Mouse (Mus musculus): ENCODE measurements around the gene Padi1. TPM values are rescaled to one million over a fixed set of nuclear protein-coding genes. Genes with fewer than 3 reads are reported as not detected.
A peak's percentile ranks its signal among the peaks of the same experiment; 100 is the strongest.

The Padi1 gene
- polyA plus RNA-seq, 1 experiment from 2014 or later = 0.07 TPM

DNA sequence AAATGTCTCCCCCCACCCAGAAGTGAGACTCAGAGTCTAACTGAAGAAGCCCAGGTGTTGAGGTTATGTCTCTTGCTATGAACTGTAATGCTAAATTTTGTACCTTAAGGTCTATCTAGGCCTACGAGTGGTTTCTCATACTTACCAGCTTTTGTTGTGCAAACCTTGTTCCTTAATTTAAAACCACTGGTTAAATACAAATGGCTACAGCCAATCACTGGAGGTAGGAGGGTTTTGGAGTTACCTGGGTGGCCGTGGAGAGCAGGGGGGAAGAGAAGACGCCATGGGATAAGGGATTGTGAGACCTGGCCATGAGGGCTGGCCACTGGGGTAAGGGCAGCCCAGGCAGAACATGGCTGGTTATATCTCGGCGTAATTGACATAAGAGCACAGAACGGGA lies 57.3 kb downstream of the Padi1 start:
- Histone ChIP-seq H3K27ac (ENCODE audit: low read depth, low read length) (no peak overlapping the region), H3K4me2 (no peak overlapping the region), H3K36me3 (ENCODE audit: control insufficient read depth, insufficient read depth, low read length) (no peaks in the 10 kb centered on the region), H3K4me3 (ENCODE audit: low read depth, low read length) (no peak overlapping the region), H3K9ac (ENCODE audit: low read length) (no peak overlapping the region), H3K27me3 (ENCODE audit: control insufficient read depth, insufficient read depth, low read length) (no peaks in the 10 kb centered on the region), H3K9me3 (ENCODE audit: control insufficient read depth, low read length) (no peaks in the 10 kb centered on the region), H3K4me1 (ENCODE audit: control insufficient read depth, insufficient read depth, low read length) (no peaks in the 10 kb centered on the region)
- ATAC-seq (ENCODE audit: low FRiP score) (no peak), DNase-seq (ENCODE audit: low spot score, missing footprints) (peak; percentile 62)
- WGBS = 83% methylated on average over 6 of the region's 6 CpGs

DNA sequence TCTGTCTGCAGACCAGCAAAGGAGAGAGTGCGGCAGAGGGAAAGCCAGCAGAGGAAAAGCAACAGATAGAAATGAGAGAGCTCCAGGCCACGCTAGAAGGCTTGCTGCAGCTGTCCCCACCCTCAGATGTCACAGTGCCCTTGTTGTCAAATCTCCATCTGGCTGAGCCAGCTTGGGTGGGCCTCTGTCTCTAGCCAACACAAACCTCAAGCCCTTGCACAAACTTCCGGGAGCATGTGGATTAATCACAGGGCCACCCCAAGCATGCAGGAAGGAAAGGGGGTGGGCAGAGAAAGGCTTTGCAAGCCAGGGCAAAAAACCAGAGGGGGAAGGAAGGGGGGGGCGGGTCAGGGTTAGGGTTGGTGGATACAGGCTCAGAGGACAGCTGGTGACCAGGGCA lies 58.2 kb downstream of the Padi1 start:
- Histone ChIP-seq H3K4me1 (ENCODE audit: control insufficient read depth, insufficient read depth, low read length) (no peaks in the 10 kb centered on the region), H3K9ac (ENCODE audit: low read length) (no peak overlapping the region), H3K27me3 (ENCODE audit: control insufficient read depth, insufficient read depth, low read length) (no peaks in the 10 kb centered on the region), H3K4me2 (no peak overlapping the region), H3K4me3 (ENCODE audit: low read depth, low read length) (no peak overlapping the region), H3K36me3 (ENCODE audit: control insufficient read depth, insufficient read depth, low read length) (no peaks in the 10 kb centered on the region), H3K27ac (ENCODE audit: low read depth, low read length) (no peak overlapping the region), H3K9me3 (ENCODE audit: control insufficient read depth, low read length) (no peaks in the 10 kb centered on the region)
- DNase-seq (ENCODE audit: low spot score, missing footprints) = no peak
- 70% methylated on average over 4 of the region's 4 CpGs for WGBS
- ATAC-seq (ENCODE audit: low FRiP score) = no peak

DNA sequence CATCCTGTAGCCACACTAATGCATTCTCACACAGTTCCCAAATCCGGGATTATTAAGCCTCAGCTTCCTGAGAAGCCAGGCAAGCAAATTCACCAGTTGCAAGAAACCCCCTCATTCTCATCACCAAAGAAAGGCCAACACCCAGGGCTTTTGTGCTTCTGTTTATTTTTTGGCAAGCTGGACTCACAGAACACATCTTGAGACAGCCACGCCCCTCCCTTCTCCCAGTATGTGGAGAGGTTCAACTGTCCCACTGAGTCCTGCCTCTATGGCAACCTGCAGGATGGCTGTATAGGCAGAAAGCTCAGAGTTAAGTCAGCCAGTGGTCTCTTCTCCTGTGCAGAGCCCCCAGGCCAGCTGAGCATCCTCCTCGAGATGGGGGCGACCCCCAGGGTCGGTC lies 60.4 kb downstream of the Padi1 start:
- Histone ChIP-seq H3K36me3 (ENCODE audit: control insufficient read depth, insufficient read depth, low read length) (no peaks in the 10 kb centered on the region), H3K4me2 (no peak overlapping the region), H3K4me3 (ENCODE audit: low read depth, low read length) (no peak overlapping the region), H3K27me3 (ENCODE audit: control insufficient read depth, insufficient read depth, low read length) (no peaks in the 10 kb centered on the region), H3K4me1 (ENCODE audit: control insufficient read depth, insufficient read depth, low read length) (no peaks in the 10 kb centered on the region), H3K27ac (ENCODE audit: low read depth, low read length) (no peak overlapping the region), H3K9me3 (ENCODE audit: control insufficient read depth, low read length) (no peaks in the 10 kb centered on the region), H3K9ac (ENCODE audit: low read length) (no peak overlapping the region)
- 84% methylated on average over 5 of the region's 5 CpGs for WGBS
- ATAC-seq (ENCODE audit: low FRiP score) (no peak), DNase-seq (ENCODE audit: low spot score, missing footprints) (no peak)

GRCm38 (mm10) chr4:140784292-140784945 lies 61.2 kb downstream of the Padi1 start:
- no peak overlapping the region for H3K4me3 ChIP-seq (ENCODE audit: low read depth, low read length)
- H3K9me3 ChIP-seq (ENCODE audit: control insufficient read depth, low read length) = no peaks in the 10 kb centered on the region
- H3K9ac ChIP-seq (ENCODE audit: low read length) = no peak overlapping the region
- H3K36me3 ChIP-seq (ENCODE audit: control insufficient read depth, insufficient read depth, low read length) = no peaks in the 10 kb centered on the region
- 94% methylated on average over 9 of the region's 9 CpGs for WGBS
- peak; percentile 59 for DNase-seq (ENCODE audit: low spot score, missing footprints)
- ATAC-seq (ENCODE audit: low FRiP score) = no peak
- H3K4me2 ChIP-seq = no peak overlapping the region
- H3K4me1 ChIP-seq (ENCODE audit: control insufficient read depth, insufficient read depth, low read length) = no peaks in the 10 kb centered on the region
- no peaks in the 10 kb centered on the region for H3K27me3 ChIP-seq (ENCODE audit: control insufficient read depth, insufficient read depth, low read length)
- no peak overlapping the region for H3K27ac ChIP-seq (ENCODE audit: low read depth, low read length)

- no peaks in the 10 kb centered on the region for H3K27me3 ChIP-seq (ENCODE audit: control insufficient read depth, insufficient read depth, low read length)
- H3K4me1 ChIP-seq (ENCODE audit: control insufficient read depth, insufficient read depth, low read length) = no peaks in the 10 kb centered on the region
- ATAC-seq (ENCODE audit: low FRiP score) = no peak
- H3K4me2 ChIP-seq = no peak overlapping the region
- no peak overlapping the region for H3K9ac ChIP-seq (ENCODE audit: low read length)
- no peak overlapping the region for H3K4me3 ChIP-seq (ENCODE audit: low read depth, low read length)
- no peaks in the 10 kb centered on the region for H3K9me3 ChIP-seq (ENCODE audit: control insufficient read depth, low read length)
- WGBS = 90% methylated on average over 9 of the region's 9 CpGs
- no peak for DNase-seq (ENCODE audit: low spot score, missing footprints)
- no peak overlapping the region for H3K27ac ChIP-seq (ENCODE audit: low read depth, low read length)
- no peaks in the 10 kb centered on the region for H3K36me3 ChIP-seq (ENCODE audit: control insufficient read depth, insufficient read depth, low read length)
These were observed 62.8 kb downstream of the Padi1 start for GRCm38 (mm10) chr4:140782821-140783220.

DNA sequence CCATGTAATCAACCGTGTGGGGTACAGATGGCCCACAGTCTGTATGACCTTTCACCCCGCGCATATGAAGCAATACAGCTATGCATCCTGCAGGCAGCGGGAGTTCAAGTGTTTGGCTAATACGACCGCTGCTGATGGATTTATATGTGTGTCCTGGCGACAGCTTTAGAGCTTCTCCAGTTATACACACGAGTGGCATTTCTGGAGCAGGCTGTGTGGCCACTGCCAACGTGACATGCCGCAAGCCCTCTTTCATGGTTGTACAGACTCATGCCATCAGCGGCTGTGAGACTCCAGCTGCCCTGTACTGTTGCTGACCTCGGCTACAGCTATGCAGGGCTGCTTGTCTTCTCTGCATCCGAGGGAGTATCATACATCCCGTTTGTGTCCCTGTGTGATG lies 65.1 kb downstream of the Padi1 start:
- no peak for ATAC-seq (ENCODE audit: low FRiP score)

GRCm38 (mm10) chr4:140779803-140780397 lies 65.7 kb downstream of the Padi1 start:
- no peaks in the 10 kb centered on the region for H3K4me1 ChIP-seq (ENCODE audit: control insufficient read depth, insufficient read depth, low read length)
- WGBS = 66% methylated on average over 19 of the region's 19 CpGs
- no peaks in the 10 kb centered on the region for H3K9me3 ChIP-seq (ENCODE audit: control insufficient read depth, low read length)
- no peak overlapping the region for H3K4me3 ChIP-seq (ENCODE audit: low read depth, low read length)
- H3K27ac ChIP-seq (ENCODE audit: low read depth, low read length) = no peak overlapping the region
- DNase-seq (ENCODE audit: low spot score, missing footprints) = peak; percentile 83
- ATAC-seq (ENCODE audit: low FRiP score) = peak; percentile 38; the same call in 1 of the 2 replicates
- H3K27me3 ChIP-seq (ENCODE audit: control insufficient read depth, insufficient read depth, low read length) = no peaks in the 10 kb centered on the region
- no peak overlapping the region for H3K4me2 ChIP-seq
- H3K36me3 ChIP-seq (ENCODE audit: control insufficient read depth, insufficient read depth, low read length) = no peaks in the 10 kb centered on the region
- H3K9ac ChIP-seq (ENCODE audit: low read length) = no peak overlapping the region

More for the DNA sequence above, 65.1 kb downstream of the Padi1 start:
- WGBS = 89% methylated on average over 14 of the region's 14 CpGs
- H3K4me3 ChIP-seq (ENCODE audit: low read depth, low read length) = no peak overlapping the region
- H3K9me3 ChIP-seq (ENCODE audit: control insufficient read depth, low read length) = no peaks in the 10 kb centered on the region
- no peak overlapping the region for H3K9ac ChIP-seq (ENCODE audit: low read length)
- H3K4me2 ChIP-seq = no peak overlapping the region
- no peak overlapping the region for H3K27ac ChIP-seq (ENCODE audit: low read depth, low read length)
- no peaks in the 10 kb centered on the region for H3K36me3 ChIP-seq (ENCODE audit: control insufficient read depth, insufficient read depth, low read length)
- peak; percentile 56 for DNase-seq (ENCODE audit: low spot score, missing footprints)
- no peaks in the 10 kb centered on the region for H3K4me1 ChIP-seq (ENCODE audit: control insufficient read depth, insufficient read depth, low read length)
- H3K27me3 ChIP-seq (ENCODE audit: control insufficient read depth, insufficient read depth, low read length) = no peaks in the 10 kb centered on the region

GRCm38 (mm10) chr4:140776623-140777022 lies 69.0 kb downstream of the Padi1 start:
- ATAC-seq (ENCODE audit: low FRiP score) = no peak
- Histone ChIP-seq H3K9me3 (ENCODE audit: control insufficient read depth, low read length) (no peaks in the 10 kb centered on the region), H3K4me3 (ENCODE audit: low read depth, low read length) (no peak overlapping the region), H3K4me1 (ENCODE audit: control insufficient read depth, insufficient read depth, low read length) (no peaks in the 10 kb centered on the region), H3K27ac (ENCODE audit: low read depth, low read length) (no peak overlapping the region), H3K9ac (ENCODE audit: low read length) (no peak overlapping the region), H3K4me2 (no peak overlapping the region), H3K27me3 (ENCODE audit: control insufficient read depth, insufficient read depth, low read length) (no peaks in the 10 kb centered on the region), H3K36me3 (ENCODE audit: control insufficient read depth, insufficient read depth, low read length) (no peaks in the 10 kb centered on the region)
- WGBS = 80% methylated on average over 13 of the region's 13 CpGs
- peak; percentile 41 for DNase-seq (ENCODE audit: low spot score, missing footprints)

DNA sequence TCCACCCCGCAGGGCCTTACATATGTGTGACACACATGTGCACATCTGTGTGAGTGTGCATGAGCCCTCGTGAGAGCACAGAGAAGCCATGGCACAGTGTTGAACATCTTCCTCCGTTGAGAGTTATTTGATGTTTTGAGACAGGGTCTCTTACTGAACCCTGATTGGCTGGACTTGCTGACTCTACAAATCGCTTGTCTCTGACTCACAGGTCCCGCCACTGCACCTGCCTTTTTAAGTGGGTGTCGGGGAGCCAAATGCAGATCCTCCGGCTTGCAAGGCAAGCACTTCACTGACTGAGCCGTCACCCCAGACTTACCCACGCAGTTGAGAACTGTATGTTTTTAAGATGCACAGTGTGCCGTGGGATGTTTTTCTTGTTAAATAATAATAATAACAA lies 69.7 kb downstream of the Padi1 start:
- Histone ChIP-seq H3K4me2 (no peak overlapping the region), H3K9ac (ENCODE audit: low read length) (no peak overlapping the region), H3K27me3 (ENCODE audit: control insufficient read depth, insufficient read depth, low read length) (no peaks in the 10 kb centered on the region), H3K9me3 (ENCODE audit: control insufficient read depth, low read length) (no peaks in the 10 kb centered on the region), H3K4me3 (ENCODE audit: low read depth, low read length) (no peak overlapping the region), H3K4me1 (ENCODE audit: control insufficient read depth, insufficient read depth, low read length) (no peaks in the 10 kb centered on the region), H3K36me3 (ENCODE audit: control insufficient read depth, insufficient read depth, low read length) (no peaks in the 10 kb centered on the region), H3K27ac (ENCODE audit: low read depth, low read length) (no peak overlapping the region)
- ATAC-seq (ENCODE audit: low FRiP score) = no peak
- WGBS = 88% methylated on average over 10 of the region's 10 CpGs
- no peak for DNase-seq (ENCODE audit: low spot score, missing footprints)

Measured in midbrain, embryonic 11.5 days (tissue).